Mouse (Mus musculus): ENCODE results near the gene Dusp15. TPM values are rescaled to one million over a fixed set of nuclear protein-coding genes. Genes with fewer than 3 reads are reported as not detected.

The Dusp15 gene
- polyA plus RNA-seq, 1 experiment = not detected

- no peak overlapping the region for H3K4me3 ChIP-seq (ENCODE audit: insufficient read depth, low read length)
- no peaks in the 10 kb centered on the region for H3K4me1 ChIP-seq (ENCODE audit: control insufficient read depth, insufficient read depth, low read length)
- no peak overlapping the region for H3K27ac ChIP-seq (ENCODE audit: insufficient read depth, low read depth, low read length)
- TF ChIP-seq CTCF (IDR thresholded peaks at IDR 0.05; ENCODE audit: low read depth, low read length) (no peak), POLR2A (IDR thresholded peaks at IDR 0.05; ENCODE audit: borderline replicate concordance, low read depth, low read length) (no peak)
These were observed 987 bp downstream of the Dusp15 start for GRCm38 (mm10) chr2:152950358-152951064.

- TF ChIP-seq POLR2A (IDR thresholded peaks at IDR 0.05; ENCODE audit: borderline replicate concordance, low read depth, low read length) (no peak), CTCF (IDR thresholded peaks at IDR 0.05; ENCODE audit: low read depth, low read length) (no peak)
- H3K4me3 ChIP-seq (ENCODE audit: insufficient read depth, low read length) = no peak overlapping the region
- no peaks in the 10 kb centered on the region for H3K4me1 ChIP-seq (ENCODE audit: control insufficient read depth, insufficient read depth, low read length)
- no peak overlapping the region for H3K27ac ChIP-seq (ENCODE audit: insufficient read depth, low read depth, low read length)
These were observed 3.0 kb downstream of the Dusp15 start for GRCm38 (mm10) chr2:152948438-152949020.

GRCm38 (mm10) chr2:152947098-152947497 is 4.4 kb downstream of the Dusp15 start:
- Histone ChIP-seq H3K4me3 (ENCODE audit: insufficient read depth, low read length) (no peak overlapping the region), H3K4me1 (ENCODE audit: control insufficient read depth, insufficient read depth, low read length) (no peaks in the 10 kb centered on the region), H3K27ac (ENCODE audit: insufficient read depth, low read depth, low read length) (no peak overlapping the region)
- TF ChIP-seq POLR2A (IDR thresholded peaks at IDR 0.05; ENCODE audit: borderline replicate concordance, low read depth, low read length) = no peak
- TF ChIP-seq CTCF (IDR thresholded peaks at IDR 0.05; ENCODE audit: low read depth, low read length) = no peak

- 0 out of 2 replicates have a peak, but pooled peaks cover 3% of the 10 kb centered on the region for H3K4me1 ChIP-seq (ENCODE audit: control insufficient read depth, insufficient read depth, low read length)
- no peak overlapping the region for H3K4me3 ChIP-seq (ENCODE audit: insufficient read depth, low read length)
These were observed 7.5 kb downstream of the Dusp15 start for GRCm38 (mm10) chr2:152944013-152944412.

GRCm38 (mm10) chr2:152943568-152943967 is 7.9 kb downstream of the Dusp15 start:
- 0 out of 2 replicates have a peak, but pooled peaks cover 3% of the 10 kb centered on the region for H3K4me1 ChIP-seq (ENCODE audit: control insufficient read depth, insufficient read depth, low read length)
- H3K4me3 ChIP-seq (ENCODE audit: insufficient read depth, low read length) = no peak overlapping the region
- no peak for TF ChIP-seq CTCF (IDR thresholded peaks at IDR 0.05; ENCODE audit: low read depth, low read length)
- no peak for TF ChIP-seq POLR2A (IDR thresholded peaks at IDR 0.05; ENCODE audit: borderline replicate concordance, low read depth, low read length)
- H3K27ac ChIP-seq (ENCODE audit: insufficient read depth, low read depth, low read length) = no peak overlapping the region

More at GRCm38 (mm10) chr2:152944013-152944412, 7.5 kb downstream of the Dusp15 start:
- H3K27ac ChIP-seq (ENCODE audit: insufficient read depth, low read depth, low read length) = no peak overlapping the region
- TF ChIP-seq POLR2A (IDR thresholded peaks at IDR 0.05; ENCODE audit: borderline replicate concordance, low read depth, low read length) (no peak), CTCF (IDR thresholded peaks at IDR 0.05; ENCODE audit: low read depth, low read length) (no peak)

- TF ChIP-seq POLR2A (IDR thresholded peaks at IDR 0.05; ENCODE audit: borderline replicate concordance, low read depth, low read length) (no peak), CTCF (IDR thresholded peaks at IDR 0.05; ENCODE audit: low read depth, low read length) (no peak)
These were observed 8.5 kb downstream of the Dusp15 start for GRCm38 (mm10) chr2:152942898-152943515.

GRCm38 (mm10) chr2:152941776-152942175 is 9.7 kb downstream of the Dusp15 start:
- H3K4me3 ChIP-seq (ENCODE audit: insufficient read depth, low read length) = no peak overlapping the region
- H3K27ac ChIP-seq (ENCODE audit: insufficient read depth, low read depth, low read length) = no peak overlapping the region
- TF ChIP-seq POLR2A (IDR thresholded peaks at IDR 0.05; ENCODE audit: borderline replicate concordance, low read depth, low read length) (no peak), CTCF (IDR thresholded peaks at IDR 0.05; ENCODE audit: low read depth, low read length) (no peak)
- 0 out of 2 replicates have a peak, but pooled peaks cover 3% of the 10 kb centered on the region for H3K4me1 ChIP-seq (ENCODE audit: control insufficient read depth, insufficient read depth, low read length)

More at GRCm38 (mm10) chr2:152942898-152943515, 8.5 kb downstream of the Dusp15 start:
- Histone ChIP-seq H3K4me3 (ENCODE audit: insufficient read depth, low read length) (peak overlapping the region; percentile 33), H3K27ac (ENCODE audit: insufficient read depth, low read depth, low read length) (no peak overlapping the region), H3K4me1 (ENCODE audit: control insufficient read depth, insufficient read depth, low read length) (0 out of 2 replicates have a peak, but pooled peaks cover 3% of the 10 kb centered on the region)

GRCm38 (mm10) chr2:152941106-152941505 is 10.4 kb downstream of the Dusp15 start:
- 0 out of 2 replicates have a peak, but pooled peaks cover 3% of the 10 kb centered on the region for H3K4me1 ChIP-seq (ENCODE audit: control insufficient read depth, insufficient read depth, low read length)
- TF ChIP-seq CTCF (IDR thresholded peaks at IDR 0.05; ENCODE audit: low read depth, low read length) = no peak
- TF ChIP-seq POLR2A (IDR thresholded peaks at IDR 0.05; ENCODE audit: borderline replicate concordance, low read depth, low read length) = no peak
- H3K4me3 ChIP-seq (ENCODE audit: insufficient read depth, low read length) = no peak overlapping the region
- no peak overlapping the region for H3K27ac ChIP-seq (ENCODE audit: insufficient read depth, low read depth, low read length)

- TF ChIP-seq CTCF (IDR thresholded peaks at IDR 0.05; ENCODE audit: low read depth, low read length) (peak; percentile 90), POLR2A (IDR thresholded peaks at IDR 0.05; ENCODE audit: borderline replicate concordance, low read depth, low read length) (no peak)
- 0 out of 2 replicates have a peak, but pooled peaks cover 3% of the 10 kb centered on the region for H3K4me1 ChIP-seq (ENCODE audit: control insufficient read depth, insufficient read depth, low read length)
- no peak overlapping the region for H3K27ac ChIP-seq (ENCODE audit: insufficient read depth, low read depth, low read length)
- no peak overlapping the region for H3K4me3 ChIP-seq (ENCODE audit: insufficient read depth, low read length)
These were observed 11.7 kb downstream of the Dusp15 start for GRCm38 (mm10) chr2:152939846-152940245.
